Mouse (Mus musculus): ENCODE results near the gene Ppip5k1.
"Not testable (repeated sequence)": the region's sequence is repeated elsewhere in the genome, so short reads cannot be mapped to it uniquely, and the experiment has no call there.

Gene Ppip5k1

GRCm38 (mm10) chr2:121354820-121355592, at the start of gene Ppip5k1:
Ppip5k1 (minus strand) TSS chr2:121355396.
- DNase-seq (ENCODE audit: low read depth, low spot score), result peak; percentile 97

- no peak for DNase-seq (ENCODE audit: low read depth, low spot score)
Measured at GRCm38 (mm10) chr2:121403296-121403695, 48.1 kb upstream of the Ppip5k1 start.

DNA sequence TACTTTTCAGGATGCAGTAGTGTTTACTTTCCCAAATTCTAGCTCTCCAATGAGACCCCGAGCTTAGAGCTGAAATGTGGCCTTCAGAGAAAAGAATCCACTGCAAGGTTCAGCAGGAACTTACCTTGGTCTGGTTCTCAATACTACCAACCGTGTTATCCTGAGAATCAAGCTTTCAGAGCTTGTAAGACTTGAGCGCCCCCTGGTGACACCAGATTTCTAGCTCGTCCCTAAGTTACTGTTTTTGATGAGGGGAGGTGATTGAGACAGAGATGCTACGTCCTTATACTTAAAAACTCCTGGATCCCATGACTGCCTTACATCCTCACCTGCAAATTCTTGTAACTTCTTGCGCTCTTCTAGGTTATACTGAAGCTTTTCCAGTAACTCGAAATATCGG, 41.4 kb upstream of the Ppip5k1 start:
- peak; percentile 93 for DNase-seq (ENCODE audit: low read depth, low spot score)

DNA sequence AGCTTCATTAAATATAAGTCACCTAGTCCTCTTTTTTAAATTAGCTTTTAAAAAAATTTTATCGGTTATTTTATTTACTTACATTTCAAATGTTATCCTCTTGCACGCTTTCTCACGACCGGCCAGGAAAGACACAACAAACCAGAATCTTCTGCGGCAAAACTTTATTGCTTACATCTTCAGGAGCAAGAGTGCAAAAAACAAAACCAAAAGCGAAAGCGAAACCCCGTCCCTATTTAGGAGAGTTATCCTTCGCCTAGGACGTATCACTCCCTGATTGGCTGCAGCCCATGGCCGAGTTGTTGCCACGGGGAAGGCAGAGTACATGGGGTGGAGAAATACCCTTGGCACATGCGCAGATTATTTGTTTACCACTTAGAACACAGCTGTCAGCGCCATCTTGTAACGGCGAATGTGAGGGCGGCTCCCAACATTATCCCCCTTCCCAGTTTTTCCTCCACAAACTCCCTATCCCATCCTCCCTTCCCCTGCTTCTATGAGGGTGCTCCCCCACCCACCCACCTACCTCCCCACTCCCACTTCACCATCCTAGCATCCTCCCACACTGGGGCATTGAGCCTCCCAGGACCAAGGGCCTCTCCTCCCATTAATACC, 31.9 kb upstream of the Ppip5k1 start, which contains the start of gene Strc:
Gene Strc (minus strand): TSS at position 208 of the 615 bp plus-strand sequence.
- DNase-seq (ENCODE audit: low read depth, low spot score), result not testable (repeated sequence)

DNA sequence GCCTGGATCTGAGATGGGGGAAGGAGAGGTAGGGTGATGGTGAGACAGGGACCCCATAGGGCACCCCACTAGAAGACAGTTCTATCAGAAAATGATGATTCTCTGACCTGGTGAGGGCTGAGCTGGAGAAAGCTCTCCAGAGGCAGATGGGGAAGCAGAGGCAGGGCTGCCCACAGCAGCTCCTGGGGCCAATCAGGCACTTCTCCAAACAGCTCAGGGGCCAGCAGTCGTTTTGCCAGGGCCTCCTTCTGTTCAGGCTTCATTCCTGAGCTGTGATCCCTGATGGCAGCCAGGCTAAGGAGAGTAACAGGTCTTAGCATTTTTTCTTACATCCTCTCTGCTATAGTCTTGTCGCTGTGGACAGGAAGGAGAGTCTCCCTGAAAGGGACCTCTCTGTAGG, 19.6 kb upstream of the Ppip5k1 start:
- DNase-seq (ENCODE audit: low read depth, low spot score), result no peak

DNA sequence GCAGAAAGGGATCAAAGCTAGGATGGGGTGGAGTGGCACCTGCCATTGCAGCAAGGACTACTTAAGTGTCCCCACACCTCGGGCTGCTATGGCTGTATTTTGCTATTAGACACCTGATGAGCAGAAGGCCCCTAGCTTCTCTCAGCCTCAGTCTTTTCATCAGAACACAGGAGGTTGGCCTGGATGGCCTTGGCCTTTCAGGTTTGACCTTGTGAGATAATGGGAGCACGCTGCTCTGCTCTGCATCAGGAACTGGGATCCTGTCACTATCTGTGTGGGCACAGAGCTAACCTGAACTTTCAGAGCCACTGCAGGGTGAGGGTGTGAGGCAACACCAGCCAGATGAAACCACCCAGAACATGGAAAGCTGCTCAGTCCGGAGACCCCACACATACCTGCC, 17.1 kb upstream of the Ppip5k1 start:
- no peak for DNase-seq (ENCODE audit: low read depth, low spot score)

- no peak for DNase-seq (ENCODE audit: low read depth, low spot score)
Measured at GRCm38 (mm10) chr2:121370921-121371320, 15.7 kb upstream of the Ppip5k1 start.

DNA sequence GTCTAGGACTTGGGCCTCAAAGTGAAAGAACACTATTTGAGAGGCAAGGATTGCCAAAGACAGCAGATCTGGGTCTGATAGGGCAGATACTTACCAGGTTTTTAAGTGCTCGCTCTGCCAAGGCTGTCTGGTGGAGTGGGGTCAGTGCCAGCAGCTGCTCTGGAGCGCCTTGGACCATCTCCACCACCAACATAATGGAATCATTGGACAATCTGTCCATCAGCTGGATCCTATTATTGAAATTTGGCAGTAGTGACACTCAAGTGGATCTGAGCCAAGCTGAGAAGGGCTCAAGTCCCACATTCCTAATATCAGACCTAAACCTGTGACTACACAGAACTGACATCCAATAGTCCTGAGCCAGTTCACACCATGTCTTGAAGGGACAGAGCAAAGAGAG, 13.6 kb upstream of the Ppip5k1 start:
- peak; percentile 19 for DNase-seq (ENCODE audit: low read depth, low spot score)

DNA sequence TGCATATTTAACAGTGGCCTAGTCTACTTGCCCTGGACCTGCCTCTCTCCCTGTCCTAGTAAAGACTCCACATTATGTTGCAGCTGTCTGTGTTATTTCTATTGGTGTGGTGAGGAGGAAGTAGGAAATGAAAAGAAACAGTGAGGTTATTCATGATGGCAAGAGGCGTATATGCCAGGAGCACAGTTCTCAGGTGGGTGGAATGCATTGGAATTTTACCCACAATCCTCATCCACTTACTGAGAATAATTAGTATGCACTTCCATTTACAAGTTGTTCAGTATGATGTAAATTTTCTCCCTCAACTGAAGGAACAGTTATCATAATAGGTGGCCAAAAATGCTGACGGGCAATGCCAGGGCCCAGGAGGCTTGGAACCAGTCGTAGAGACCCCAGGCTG, 8.5 kb upstream of the Ppip5k1 start:
- DNase-seq (ENCODE audit: low read depth, low spot score), result no peak

DNA sequence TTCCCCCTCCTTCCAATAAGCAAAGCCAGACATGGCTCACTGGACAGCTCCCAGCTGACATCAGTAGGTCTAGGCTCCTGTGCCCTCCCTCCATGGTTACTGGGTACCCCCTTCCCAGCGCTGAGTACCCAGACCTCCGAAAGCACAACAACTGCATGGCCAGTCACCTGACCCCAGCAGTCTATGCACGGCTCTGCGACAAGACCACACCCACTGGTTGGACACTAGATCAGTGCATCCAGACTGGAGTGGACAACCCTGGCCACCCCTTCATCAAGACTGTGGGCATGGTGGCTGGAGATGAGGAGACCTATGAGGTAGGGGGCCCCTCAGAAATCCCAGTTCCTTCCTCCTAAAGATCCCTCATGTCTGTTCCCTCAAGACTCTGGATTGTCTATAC, 4.3 kb upstream of the Ppip5k1 start:
- DNase-seq (ENCODE audit: low read depth, low spot score), result no peak

- no peak for DNase-seq (ENCODE audit: low read depth, low spot score)
Measured at GRCm38 (mm10) chr2:121358381-121358780, 3.2 kb upstream of the Ppip5k1 start.

DNA sequence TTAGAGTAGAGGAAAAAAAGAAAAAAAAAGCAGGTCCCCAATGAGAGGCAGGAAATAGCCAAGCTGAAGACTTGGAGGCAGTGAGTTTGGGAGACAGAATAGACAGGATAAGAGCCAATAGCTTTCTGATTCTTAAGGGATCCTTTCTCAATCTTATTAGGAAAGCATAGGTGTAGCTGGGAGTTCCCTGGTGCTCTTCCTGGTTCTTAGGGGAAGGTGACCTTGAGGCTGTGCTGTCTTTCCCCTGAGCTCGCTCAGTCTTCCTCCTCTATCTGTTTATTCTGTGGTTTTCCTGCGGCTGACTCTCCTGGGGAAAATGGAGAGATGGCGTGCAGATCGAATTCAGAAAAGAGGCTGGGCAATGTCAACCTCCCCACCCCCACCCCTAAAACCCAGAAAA, 2.8 kb upstream of the Ppip5k1 start:
- no peak for DNase-seq (ENCODE audit: low read depth, low spot score)

DNA sequence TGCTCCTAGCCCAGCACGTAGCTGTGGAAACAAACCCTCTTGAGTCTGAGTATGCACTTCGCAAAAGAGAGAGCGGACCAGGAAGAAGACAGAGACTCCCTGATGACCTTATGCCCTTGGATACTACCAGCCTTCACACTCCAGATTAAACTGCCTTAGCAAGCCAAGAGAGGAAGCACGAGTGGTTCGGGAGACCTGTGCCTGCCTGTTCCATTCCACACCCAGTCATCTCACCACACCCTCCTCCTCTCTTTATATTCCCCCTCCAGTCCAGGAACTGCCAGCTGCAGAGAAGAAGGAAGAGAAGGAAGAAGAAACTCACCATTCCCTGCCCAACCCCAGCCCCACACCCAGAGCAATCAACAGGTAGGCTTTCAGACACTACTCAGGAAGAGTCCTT, 2.3 kb upstream of the Ppip5k1 start, which contains the start of gene Ckmt1:
Gene Ckmt1 (plus strand): TSS at position 221 of the 400 bp plus-strand sequence.
- DNase-seq (ENCODE audit: low read depth, low spot score), result no peak

DNA sequence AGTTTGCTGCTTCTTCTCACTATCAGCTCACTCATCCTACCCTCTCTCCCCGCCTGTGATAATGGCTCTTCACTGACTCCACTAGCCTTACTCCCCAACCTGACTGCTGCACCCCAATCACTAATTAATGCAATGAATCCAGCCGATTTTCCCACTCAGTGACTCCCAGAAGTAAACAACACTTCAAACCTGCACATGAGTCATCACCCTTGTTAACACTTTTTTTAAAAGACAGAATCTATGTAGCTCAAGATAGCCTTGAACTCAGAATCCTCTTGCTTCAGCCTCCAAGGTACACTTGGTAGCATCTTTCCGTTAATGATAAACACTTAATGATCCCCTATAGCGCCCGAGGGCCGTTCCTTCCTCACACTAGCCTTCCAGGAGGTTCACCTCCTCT, 818 bp downstream of the Ppip5k1 start:
- peak; percentile 20 for DNase-seq (ENCODE audit: low read depth, low spot score)

- no peak for DNase-seq (ENCODE audit: low read depth, low spot score)
Measured at GRCm38 (mm10) chr2:121353156-121353555, 2.0 kb downstream of the Ppip5k1 start.

DNA sequence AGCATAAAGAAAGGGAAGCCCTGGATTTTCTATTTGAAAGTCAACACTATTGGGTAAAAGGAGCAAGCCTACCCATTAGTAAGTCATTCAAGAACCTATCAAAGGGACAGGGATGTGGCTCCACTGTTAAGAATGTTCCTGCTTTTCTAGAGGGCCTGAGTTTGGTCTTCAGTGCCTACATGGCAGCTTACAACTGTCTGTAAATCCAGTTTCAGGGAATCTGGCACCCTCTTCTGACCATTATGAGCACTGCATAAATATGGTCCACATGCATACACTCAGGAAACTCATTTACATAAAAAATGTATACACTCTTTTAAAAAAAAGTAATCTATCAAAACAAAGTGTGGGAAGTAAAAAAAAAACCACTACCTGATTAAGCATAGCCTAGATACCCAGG, 16.1 kb downstream of the Ppip5k1 start:
- DNase-seq (ENCODE audit: low read depth, low spot score), result peak; percentile 36

DNA sequence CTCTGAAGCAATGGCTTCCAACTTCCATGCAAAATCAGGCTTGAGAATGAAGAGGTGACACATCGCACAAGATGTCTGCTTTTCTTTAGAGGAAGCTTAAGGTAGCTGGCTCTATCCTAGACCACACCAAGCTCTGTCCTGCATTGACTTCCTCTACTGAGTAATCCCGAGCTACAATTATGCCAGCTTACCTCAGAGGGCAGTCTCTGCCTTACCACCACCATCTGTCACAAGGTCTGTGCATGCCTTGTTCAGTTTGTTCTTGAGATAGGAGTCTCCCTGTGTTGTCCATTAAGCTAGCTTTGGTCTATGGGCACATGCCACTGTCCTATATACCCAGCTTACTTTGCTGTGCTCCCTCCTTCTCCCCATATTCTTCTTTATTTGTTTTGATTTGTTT, 25.7 kb downstream of the Ppip5k1 start:
- DNase-seq (ENCODE audit: low read depth, low spot score), result no peak

- no peak for DNase-seq (ENCODE audit: low read depth, low spot score)
Measured at GRCm38 (mm10) chr2:121323693-121324470, 31.3 kb downstream of the Ppip5k1 start.

DNA sequence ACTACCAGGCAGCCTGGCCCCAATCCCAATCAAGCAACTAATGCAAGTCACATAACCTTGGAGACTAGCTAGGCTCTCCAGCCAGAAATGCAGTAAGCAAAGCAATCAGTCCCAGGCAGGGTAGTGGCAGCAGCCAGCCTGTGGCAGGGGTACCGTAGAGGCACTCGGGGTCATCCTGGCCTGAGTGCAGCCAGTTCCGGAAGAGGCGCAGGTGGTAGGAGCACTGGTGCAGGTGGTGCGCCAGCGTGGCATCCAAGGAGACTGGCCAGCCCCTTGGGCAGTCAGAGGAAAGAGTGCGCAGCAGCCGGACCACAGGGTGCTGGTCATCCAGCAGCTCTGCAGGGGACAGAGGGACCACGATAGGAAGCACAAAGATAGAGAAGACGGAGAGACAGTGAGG, 32.2 kb downstream of the Ppip5k1 start:
- no peak for DNase-seq (ENCODE audit: low read depth, low spot score)

DNA sequence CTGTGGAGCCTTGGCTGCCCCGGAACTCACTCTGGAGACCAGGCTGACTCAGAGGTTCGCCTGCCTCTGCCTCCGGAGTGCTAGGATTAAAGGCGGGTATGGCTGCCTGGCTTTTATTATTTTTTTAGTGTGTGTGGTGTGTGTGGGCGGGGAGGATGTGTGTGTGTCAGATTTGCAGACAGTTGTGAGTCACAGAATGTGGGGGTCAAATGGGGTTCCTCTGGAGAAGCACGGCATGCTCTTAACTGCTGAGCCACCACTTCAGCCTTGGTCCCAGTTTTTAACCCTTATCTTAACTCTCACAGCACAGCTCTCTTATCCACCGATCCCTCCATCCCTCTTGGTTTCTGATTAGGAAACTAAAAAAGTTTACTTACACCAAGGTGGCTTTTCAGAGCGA, 38.9 kb downstream of the Ppip5k1 start:
- DNase-seq (ENCODE audit: low read depth, low spot score), result peak; percentile 71

DNA sequence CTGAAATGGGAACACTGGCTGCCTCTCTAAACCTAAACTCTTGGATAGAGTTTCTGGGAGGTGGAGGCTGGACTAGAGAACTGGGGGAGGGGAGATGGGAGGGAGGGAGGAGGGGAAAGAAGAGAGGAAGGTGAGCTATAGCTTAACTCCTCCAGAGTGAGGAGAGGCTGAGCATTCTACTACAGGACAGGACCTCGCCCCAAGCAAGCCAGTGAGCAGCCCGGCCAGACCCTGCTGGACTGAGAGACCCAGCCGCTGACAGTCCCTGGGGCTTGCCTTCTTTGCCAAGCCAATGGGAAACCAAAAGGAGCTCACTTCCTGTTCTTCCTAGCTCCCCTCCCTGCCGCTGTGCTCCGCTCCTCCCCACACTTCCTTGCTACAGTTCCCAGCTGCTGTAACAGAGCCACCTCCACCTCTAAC, 46.2 kb downstream of the Ppip5k1 start:
- DNase-seq (ENCODE audit: low read depth, low spot score), result no peak

GRCm38 (mm10) chr2:121300036-121300435, 55.2 kb downstream of the Ppip5k1 start:
- DNase-seq (ENCODE audit: low read depth, low spot score), result no peak

All from 3T3-L1 (cell line).